Mouse (Mus musculus) fat pad, adult 2 months (tissue): ENCODE data around the gene Ppp5c.

Experiments used
- DNase-seq: peaks from one replicate; pipeline ENCODE4 v3.0.0-alpha.2; 2011; ENCODE audit warnings: low read depth, low spot score; ENCODE audit errors: extremely low read depth

Ppp5c gene

DNA sequence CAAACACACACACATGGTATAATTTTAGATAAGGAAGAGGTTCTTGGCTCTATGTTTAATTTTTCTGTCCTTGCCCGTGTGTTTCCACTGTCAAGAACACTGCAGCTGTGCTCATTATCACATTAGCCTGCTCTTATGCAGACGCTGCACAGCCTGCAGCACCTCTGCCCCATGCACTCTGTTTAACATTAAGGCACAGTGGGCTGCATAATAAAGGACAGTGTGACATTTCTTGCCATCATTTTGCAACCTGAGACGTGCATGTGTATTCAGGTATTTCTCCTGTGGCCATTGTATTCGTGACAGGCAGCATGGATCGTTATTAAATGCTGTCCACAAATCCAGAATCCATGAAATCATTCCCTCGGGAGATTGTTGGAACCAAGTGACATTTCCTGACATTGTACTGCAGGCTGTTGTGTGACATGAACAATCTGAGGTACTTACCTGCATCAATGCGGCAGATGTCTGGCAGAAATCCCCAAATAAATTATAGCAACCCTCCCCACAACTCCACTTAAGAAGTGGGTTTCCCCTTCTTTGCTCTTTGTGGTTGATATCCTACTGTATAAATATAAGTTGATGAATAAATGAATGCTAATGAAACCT lies 40.1 kb downstream of the Ppp5c start:
- no peak for DNase-seq

DNA sequence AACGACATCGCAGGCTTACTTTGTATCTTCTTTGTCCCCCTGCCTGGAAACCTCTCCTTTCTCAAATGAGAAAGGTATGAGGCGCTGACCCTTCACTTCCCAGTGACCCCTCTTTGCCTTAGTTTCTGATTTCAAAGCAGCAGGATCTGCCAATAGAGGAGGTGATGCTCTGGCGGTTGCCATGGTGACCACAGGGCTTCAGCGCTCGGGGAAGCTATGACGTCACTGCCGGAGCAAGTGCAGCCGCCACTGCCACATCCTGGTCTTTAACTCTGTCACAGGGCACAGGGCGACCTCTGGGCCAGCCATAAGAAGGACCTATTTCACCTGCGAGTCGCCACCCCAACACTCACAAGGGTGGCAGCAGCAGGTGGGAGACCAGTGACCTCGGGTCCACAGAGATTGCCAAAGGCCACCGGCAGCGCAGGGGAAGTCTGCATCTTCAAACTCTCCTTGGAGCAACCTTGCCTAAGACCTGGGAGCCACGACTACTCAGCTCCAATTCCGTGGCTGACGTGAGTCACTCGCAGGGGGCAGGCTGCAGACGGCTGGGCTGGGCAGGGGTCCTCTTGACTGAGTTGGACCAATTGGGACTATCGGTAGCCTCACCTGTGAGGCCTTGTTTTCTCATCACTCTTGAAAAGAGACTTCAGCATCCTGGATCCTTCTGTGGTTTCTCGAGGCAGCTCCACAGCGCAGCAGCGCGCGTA lies 44.7 kb downstream of the Ppp5c start, which contains the start of gene Gm42372:
TSS of gene Gm42372 (plus strand) at position 228 of the 710 bp plus-strand sequence.
- DNase-seq, result no peak

DNA sequence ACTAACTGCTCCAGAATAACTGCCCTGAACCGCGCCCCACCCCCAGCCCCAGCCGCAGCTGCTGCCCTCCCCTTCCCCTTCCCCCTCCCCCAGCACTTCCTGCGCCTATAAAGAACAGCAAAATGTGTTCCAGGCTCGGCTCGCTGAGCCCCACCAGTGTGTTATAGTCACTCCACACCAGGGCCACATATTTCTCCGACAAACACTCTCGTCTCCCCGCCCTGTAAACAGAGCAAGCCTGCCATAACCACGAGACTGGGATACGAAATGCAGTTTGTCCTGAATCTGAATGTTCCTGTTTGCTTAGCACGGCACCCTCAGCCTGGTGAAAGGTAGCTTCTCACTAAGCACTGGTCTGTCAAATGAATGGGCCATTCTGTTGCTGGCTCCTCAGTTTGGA lies 47.4 kb downstream of the Ppp5c start:
- DNase-seq, result no peak

GRCm38 (mm10) chr7:16978593-16978992 lies 49.1 kb downstream of the Ppp5c start:
- DNase-seq, result no peak

GRCm38 (mm10) chr7:16978173-16978572 lies 49.6 kb downstream of the Ppp5c start:
- DNase-seq, result no peak

DNA sequence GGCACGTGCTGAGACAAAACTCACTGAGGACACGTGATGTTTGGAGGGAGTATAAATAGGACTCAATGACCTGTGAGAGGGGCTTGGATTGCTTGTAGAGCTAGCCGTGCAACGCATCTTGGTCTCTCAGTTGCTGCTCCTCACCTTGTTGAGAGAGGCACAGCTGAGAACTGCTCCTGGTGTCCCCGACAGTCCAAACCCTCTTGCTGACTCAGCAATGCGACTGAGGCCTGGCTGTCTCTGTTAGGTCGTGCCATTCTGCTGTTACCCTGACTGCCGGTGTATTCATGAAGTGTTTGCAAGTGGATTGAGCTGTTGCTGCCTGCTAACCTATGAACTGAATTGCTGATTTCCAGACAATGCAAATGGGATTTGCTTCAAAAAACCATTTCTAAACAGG lies 51.4 kb downstream of the Ppp5c start:
- no peak for DNase-seq

DNA sequence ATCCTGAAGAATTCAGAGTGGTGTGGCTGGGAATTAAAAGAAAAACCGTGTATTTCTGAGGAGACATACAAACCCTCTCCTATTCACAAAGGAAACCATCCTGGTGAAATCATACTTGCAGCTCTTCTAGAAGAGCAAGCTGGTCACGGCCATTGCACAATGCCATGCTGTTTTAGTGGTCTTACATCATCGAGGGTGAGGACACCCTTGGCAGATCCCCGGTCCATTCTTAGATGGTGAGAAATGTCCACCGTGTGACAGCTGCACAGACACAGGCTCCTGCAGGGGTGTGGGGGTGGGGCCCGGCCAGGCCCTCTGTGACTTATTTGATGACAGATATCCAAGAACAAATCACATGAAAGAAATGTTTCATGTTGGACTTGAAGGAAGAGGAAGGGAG lies 53.7 kb downstream of the Ppp5c start:
- peak; percentile 14 for DNase-seq

GRCm38 (mm10) chr7:16971160-16971559 lies 56.6 kb downstream of the Ppp5c start:
- no peak for DNase-seq

DNA sequence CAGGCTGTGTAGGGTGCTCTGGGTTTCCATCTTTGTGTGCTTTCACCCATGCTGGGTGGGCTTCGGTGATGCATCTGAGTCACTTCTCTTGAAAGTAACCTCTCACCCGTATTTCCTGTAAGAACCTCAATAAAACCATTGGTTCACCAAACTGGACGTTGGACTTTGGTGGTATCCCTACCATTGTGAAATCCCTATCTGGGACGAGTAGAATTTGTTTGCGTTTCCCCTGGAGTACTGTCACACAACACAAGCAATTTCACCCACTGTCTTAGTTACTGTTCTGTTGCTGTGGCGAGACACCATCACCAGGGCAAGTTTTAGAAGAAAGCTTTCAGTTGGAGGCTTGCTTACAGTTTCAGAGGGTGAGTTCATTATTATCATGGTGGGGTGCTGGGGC lies 59.3 kb downstream of the Ppp5c start:
- DNase-seq, result no peak

DNA sequence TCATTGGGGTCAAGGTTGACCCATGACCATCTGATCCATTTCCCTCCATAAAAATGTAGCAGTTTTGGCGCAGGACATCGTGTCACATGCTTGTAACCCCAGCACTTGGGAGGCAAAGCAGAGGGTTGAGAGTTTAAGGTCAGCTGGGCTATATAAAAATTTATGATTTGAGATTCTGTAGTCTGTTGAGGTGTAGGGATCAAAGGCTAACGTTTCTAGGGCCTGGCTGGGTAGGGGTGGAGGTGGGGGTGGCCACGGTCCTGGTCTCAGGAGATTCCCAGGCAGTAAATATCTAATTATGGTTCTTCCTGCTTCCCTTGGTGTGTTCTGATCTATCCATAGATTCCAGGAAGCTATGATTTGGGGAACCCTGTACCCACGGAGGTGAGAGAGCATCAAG lies 66.0 kb downstream of the Ppp5c start:
- no peak for DNase-seq

DNA sequence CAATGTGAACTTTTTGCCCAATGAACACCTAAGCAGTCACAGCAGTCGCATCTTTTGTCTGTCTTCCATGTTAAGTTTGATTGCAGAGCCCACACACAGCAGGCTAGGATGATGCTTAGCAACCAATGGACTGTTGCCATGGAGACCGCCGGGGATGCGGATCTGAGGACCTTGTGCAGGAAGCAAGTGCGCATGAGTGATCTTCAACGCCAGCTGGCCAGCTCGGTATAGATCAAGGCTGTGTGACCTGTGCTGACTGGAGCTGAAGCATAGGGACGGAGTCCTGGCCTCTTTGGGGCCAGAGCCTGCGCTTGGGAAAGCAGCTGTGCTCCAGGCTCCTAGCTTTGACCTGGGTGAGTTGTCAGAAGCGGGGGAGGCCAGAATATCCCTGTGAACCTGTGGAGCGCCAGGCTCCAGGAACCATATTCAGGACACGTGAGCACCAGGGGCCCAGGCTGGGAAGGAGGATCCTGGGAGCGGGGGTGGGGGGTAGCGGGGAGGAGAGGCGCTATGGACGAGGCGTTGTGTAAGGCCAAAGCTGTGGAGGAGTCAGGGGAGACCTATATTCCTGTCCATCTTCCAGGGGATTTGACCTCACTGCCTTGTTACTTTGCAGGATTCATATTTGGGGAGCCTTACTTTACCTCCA lies 68.1 kb downstream of the Ppp5c start, which contains the start of gene Pnmal1:
TSS of gene Pnmal1 (plus strand) at position 141 of the 649 bp plus-strand sequence.
- DNase-seq, result no peak

DNA sequence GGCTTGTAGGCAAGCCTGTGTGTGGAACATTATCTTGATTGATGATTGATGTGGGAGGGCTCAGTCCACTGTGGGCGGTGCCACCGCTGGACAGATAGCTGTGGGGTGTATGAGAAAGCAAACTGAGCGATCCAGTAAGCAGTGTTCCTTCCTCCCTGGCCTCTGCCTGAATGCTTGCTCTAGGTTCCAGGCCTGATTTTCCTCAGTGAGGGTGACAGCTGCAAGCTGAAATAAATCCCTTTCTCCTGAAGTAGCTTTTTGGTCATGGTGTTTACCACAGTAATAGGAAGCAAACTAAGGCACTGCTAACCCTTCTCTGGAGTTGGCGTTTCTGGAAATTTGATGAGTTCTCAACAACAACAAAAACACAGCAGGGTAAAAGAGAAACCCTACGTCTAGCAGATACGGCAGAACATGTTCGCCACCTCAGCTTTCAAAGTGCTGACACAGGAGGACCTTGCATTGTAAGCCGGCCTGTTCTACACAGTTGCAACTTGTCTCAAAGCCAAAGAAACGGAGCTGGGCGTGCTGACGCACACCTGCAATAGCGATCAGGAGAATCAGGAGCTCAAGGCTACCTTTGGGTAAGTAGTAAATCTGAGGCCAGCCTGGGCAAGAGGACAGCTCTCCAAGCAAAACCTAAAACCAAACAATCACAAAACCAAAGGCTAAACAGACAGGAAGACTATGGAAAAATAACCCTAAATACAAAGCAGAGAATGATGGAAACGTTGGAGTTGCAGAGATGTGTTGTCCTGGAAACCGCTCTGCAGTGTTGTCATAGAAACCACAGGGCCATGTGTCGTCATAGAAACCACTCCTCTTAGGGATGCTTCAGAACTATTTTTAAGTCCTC lies 71.1 kb downstream of the Ppp5c start:
- DNase-seq, result no peak

DNA sequence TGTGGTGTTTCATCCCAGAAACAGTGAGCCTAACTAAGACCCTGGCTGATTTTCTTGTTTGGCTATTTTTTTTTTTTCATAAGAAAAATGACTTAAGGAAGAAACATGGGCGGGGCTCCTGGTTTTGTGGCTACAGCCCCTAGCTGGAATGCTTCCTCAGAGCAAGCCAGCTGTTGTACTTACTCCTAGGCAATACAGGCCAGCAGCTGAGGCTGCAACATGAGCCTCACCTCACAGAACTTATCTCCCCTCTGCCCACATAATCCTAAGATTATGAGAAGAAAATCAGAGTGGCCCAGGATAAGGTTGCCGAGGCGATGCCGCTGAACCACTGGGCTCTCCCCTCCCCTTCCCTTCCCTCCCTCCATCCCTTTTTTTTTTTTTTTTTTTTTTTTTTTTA lies 72.0 kb downstream of the Ppp5c start:
- DNase-seq, result no peak
